Mouse (Mus musculus): ENCODE data around the gene Nampt. TPM values are rescaled to one million over a fixed set of nuclear protein-coding genes. Genes with fewer than 3 reads are reported as not detected.

The Nampt gene
- total RNA-seq (2021): 10 to 100 TPM; 30.7 to 36.9 TPM

- intact Hi-C loops (cut with DNase I): no loop called here
- DNase-seq (ENCODE audit: low spot score in 2 of 2): peak in 1 of 2 experiments; percentile 11
Observed at GRCm38 (mm10) chr12:32819416-32819815, at the start of gene Nampt. Gene Nampt (plus strand): TSS chr12:32819545.

GRCm38 (mm10) chr12:32770766-32771165, 48.6 kb upstream of the Nampt start:
- no peak for DNase-seq (ENCODE audit: low spot score in 2 of 2)
- intact Hi-C loops (cut with DNase I): no loop called here

DNA sequence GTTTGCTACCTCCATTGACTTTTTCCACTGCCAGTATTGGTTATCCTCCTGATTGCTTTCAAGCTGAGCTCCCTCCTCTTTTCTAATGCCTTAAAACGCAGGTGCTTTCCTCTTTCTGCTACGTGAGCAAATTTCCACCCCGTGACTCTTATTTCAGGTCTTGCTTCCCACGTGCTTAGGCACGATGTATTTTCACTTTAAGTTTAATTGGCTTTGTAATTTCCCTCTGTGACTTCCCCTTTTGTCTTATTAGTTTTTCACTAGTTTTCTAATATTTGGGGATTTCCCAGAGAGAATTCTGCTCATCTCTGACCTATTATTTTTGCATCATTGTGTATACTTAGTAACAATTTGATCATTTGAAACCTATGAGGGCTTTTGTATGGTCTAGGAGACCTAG, 44.8 kb upstream of the Nampt start:
- DNase-seq (ENCODE audit: low spot score in 2 of 2): no peak
- intact Hi-C loops (cut with DNase I): no loop called here

- intact Hi-C loops (cut with DNase I): no loop called here
- DNase-seq (ENCODE audit: low spot score in 2 of 2): no peak
Observed at GRCm38 (mm10) chr12:32789092-32789491, 30.3 kb upstream of the Nampt start.

DNA sequence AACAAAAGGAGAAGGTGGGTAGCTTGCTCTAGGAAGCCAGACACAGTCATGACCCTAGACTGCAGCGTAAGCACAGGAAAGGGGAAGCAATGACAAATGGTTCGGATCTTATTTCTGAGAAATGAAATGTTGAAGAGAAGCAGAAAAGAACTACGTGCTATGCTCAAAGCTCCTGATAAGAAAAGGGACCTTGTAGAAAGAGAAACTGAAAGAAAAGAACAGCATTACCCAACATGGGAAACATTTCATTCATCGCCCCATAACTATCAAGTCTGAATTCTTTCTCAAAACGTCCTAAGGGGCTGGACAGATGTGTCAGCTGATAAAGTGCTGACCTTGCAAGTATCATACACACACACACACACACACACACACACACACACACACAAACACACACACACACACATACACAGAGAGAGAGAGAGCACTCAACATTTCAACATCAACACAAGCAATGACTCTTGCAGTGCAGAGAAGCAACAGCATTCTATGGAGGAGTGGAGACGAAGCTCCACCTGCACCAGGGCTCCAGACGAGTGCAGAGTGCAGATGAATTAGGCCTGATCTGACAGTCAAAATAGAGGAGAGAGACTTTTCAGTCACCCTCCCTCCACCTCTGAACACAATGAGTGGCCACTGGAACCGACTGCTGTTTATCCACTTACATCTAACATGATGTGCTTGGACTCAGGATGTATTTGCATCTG, 23.4 kb upstream of the Nampt start:
- DNase-seq (ENCODE audit: low spot score in 2 of 2): no peak
- intact Hi-C loops (cut with DNase I): no loop called here

- intact Hi-C loops (cut with DNase I): no loop called here
- DNase-seq (ENCODE audit: low spot score in 2 of 2): no peak
Observed at GRCm38 (mm10) chr12:32797438-32797837, 21.9 kb upstream of the Nampt start.

DNA sequence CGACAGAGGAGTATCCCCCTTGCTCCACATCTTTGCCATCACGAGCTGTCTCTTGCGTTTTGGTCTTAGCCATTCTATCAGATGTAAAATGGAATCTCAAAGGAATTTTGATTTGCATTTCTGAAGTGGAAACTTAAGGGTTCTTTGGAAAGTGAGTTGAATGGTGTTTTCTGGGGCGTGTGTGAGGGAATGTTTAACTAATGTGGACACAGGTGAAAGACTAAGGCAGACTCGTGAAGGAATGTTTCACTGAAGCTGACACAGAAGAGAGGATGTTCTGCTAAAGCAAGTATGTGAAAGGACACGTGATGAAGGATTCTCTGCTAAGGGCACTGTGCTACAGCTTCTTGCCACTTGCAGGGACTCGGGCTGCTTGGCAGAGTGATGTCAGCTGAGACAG, 18.3 kb upstream of the Nampt start:
- intact Hi-C loops (cut with DNase I): no loop called here
- DNase-seq (ENCODE audit: low spot score in 2 of 2): no peak

DNA sequence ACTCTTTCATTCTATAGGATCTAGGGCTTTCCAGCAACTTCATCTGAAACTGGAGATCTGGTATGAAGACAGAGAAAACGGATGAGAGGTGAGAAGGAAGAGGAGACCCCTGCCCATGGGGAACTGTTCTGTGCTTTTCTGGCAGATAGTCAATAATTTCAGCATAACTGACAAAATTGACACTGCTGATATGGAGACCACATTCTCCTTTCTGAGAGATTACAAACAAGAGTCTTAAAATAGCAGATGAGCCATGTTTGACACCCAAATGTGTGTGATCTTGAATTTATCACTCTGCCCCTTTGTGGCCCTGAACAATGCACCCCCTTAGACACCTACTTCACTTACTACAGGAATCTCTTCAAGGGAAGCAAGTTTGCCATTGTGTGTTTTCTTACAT, 13.8 kb upstream of the Nampt start:
- DNase-seq (ENCODE audit: low spot score in 2 of 2): no peak

GRCm38 (mm10) chr12:32819823-32820605, 669 bp downstream of the Nampt start:
- intact Hi-C loops (cut with DNase I): loop anchor here (1.0 to 5.0 kb wide), 5 partner anchors 77 to 441 kb away; no protein-coding TSS in a partner anchor

More for the DNA sequence above, 13.8 kb upstream of the Nampt start:
- intact Hi-C loops (cut with DNase I): no loop called here

GRCm38 (mm10) chr12:32820688-32821503, 1.6 kb downstream of the Nampt start:
- intact Hi-C loops (cut with DNase I): loop anchor here (1.0 to 5.0 kb wide), 5 partner anchors 76 to 442 kb away; no protein-coding TSS in a partner anchor
- DNase-seq (ENCODE audit: low spot score in 2 of 2): peak; percentile 54 to 67

More at GRCm38 (mm10) chr12:32819823-32820605, 669 bp downstream of the Nampt start:
- peak; percentile 95 to 98 for DNase-seq (ENCODE audit: low spot score in 2 of 2)

- no peak for DNase-seq (ENCODE audit: low spot score in 2 of 2)
- intact Hi-C loops (cut with DNase I): loop anchor here (2.0 to 5.0 kb wide), 4 partner anchors 76 to 184 kb away; no protein-coding TSS in a partner anchor
Observed at GRCm38 (mm10) chr12:32821504-32822011, 2.2 kb downstream of the Nampt start.

- intact Hi-C loops (cut with DNase I): loop anchor here (5.0 kb wide), 3 partner anchors 75 to 185 kb away; no protein-coding TSS in a partner anchor
- no peak for DNase-seq (ENCODE audit: low spot score in 2 of 2)
Observed at GRCm38 (mm10) chr12:32822066-32822465, 2.7 kb downstream of the Nampt start.

- DNase-seq (ENCODE audit: low spot score in 2 of 2): no peak
- intact Hi-C loops (cut with DNase I): loop anchor here (5.0 kb wide), 3 partner anchors 73 to 187 kb away; no protein-coding TSS in a partner anchor
Observed at GRCm38 (mm10) chr12:32824586-32824985, 5.2 kb downstream of the Nampt start.

- intact Hi-C loops (cut with DNase I): no loop called here
Observed at GRCm38 (mm10) chr12:32826971-32827370, 7.6 kb downstream of the Nampt start.

GRCm38 (mm10) chr12:32828137-32828760, 8.9 kb downstream of the Nampt start:
- DNase-seq (ENCODE audit: low spot score in 2 of 2): no peak
- intact Hi-C loops (cut with DNase I): no loop called here

More at GRCm38 (mm10) chr12:32826971-32827370, 7.6 kb downstream of the Nampt start:
- DNase-seq (ENCODE audit: low spot score in 2 of 2): peak in 1 of 2 experiments; percentile 35

- no peak for DNase-seq (ENCODE audit: low spot score in 2 of 2)
- intact Hi-C loops (cut with DNase I): no loop called here
Observed at GRCm38 (mm10) chr12:32829321-32830090, 10.2 kb downstream of the Nampt start.

- intact Hi-C loops (cut with DNase I): no loop called here
- DNase-seq (ENCODE audit: low spot score in 2 of 2): no peak
Observed at GRCm38 (mm10) chr12:32832076-32832475, 12.7 kb downstream of the Nampt start.

GRCm38 (mm10) chr12:32834781-32835180, 15.4 kb downstream of the Nampt start:
- intact Hi-C loops (cut with DNase I): no loop called here

More at GRCm38 (mm10) chr12:32834781-32835180, 15.4 kb downstream of the Nampt start:
- DNase-seq (ENCODE audit: low spot score in 2 of 2): no peak
